Mouse (Mus musculus) hindbrain, embryonic 14.5 days (tissue): Measurements from ENCODE around the gene Sox6. TPM values are rescaled to one million over a fixed set of nuclear protein-coding genes. Genes with fewer than 3 reads are reported as not detected.

ENCODE experiments used
- ATAC-seq: fragments of 200-750 bp; cut with Nextera tagmentation; 2 replicates; pipeline ENCODE4 v1.8.0; 2017; ENCODE audit warnings: moderate number of reproducible peaks, mild to moderate bottlenecking, moderate TSS enrichment, moderate library complexity; ENCODE audit not compliant: low FRiP score
- DNase-seq: peaks from one replicate; pipeline ENCODE4 v3.0.0-alpha.2; 2015; ENCODE audit warnings: low spot score
- H3K27ac ChIP-seq: fragments of 300-500 bp; sonication (generic); 2 replicates; pipeline ENCODE4 v1.5.1; 2014; ENCODE audit warnings: mild to moderate bottlenecking, moderate library complexity
- H3K27me3 ChIP-seq: fragments of 300-500 bp; sonication (generic); 2 replicates; pipeline ENCODE4 v1.6.1; 2014; ENCODE audit warnings: mild to moderate bottlenecking, low read length, mixed read lengths; ENCODE audit not compliant: control insufficient read depth, insufficient read depth
- H3K36me3 ChIP-seq: fragments of 300-500 bp; sonication (generic); replicated peaks from 2 replicates; pipeline ENCODE4 v1.6.1; 2014; ENCODE audit not compliant: control insufficient read depth, insufficient read depth
- H3K4me1 ChIP-seq: fragments of 300-500 bp; sonication (generic); replicated peaks from 2 replicates; pipeline ENCODE4 v1.6.1; 2014; ENCODE audit warnings: antibody characterized with exemption, low read length, mixed read lengths; ENCODE audit not compliant: control insufficient read depth, insufficient read depth
- H3K4me2 ChIP-seq: fragments of 300-500 bp; sonication (generic); replicated peaks from 2 replicates; pipeline ENCODE4 v1.6.1; 2014; ENCODE audit warnings: mild to moderate bottlenecking, moderate library complexity
- H3K4me3 ChIP-seq: fragments of 300-500 bp; sonication (generic); replicated peaks from 2 replicates; pipeline ENCODE4 v1.5.1; 2014; ENCODE audit warnings: mild to moderate bottlenecking, low read length
- H3K9ac ChIP-seq: fragments of 300-500 bp; sonication (generic); 2 replicates; pipeline ENCODE4 v1.6.1; 2014
- H3K9me3 ChIP-seq: fragments of 300-500 bp; sonication (generic); 2 replicates; pipeline ENCODE4 v1.6.1; 2016; ENCODE audit warnings: low read length; ENCODE audit not compliant: control insufficient read depth
- WGBS: fragments of 180-500 bp; shearing (Covaris S2); extraction: QIAGEN DNeasy Blood & Tissue Kit; methylation state at CpG from one replicate; pipeline ENCODE4 v1.1.7; 2014; 5-methylcytosine and 5-hydroxymethylcytosine counted together
- polyA plus RNA-seq: library from polyadenylated mRNA; unstranded; fragments of >200 nt; fragmentation: Nextera tagmentation; extraction: Ambion mirVana; gene quantifications from 2 replicates; pipeline ENCODE4 v1.2.1, GENCODE M21; 2014

Sox6 gene
- polyA plus RNA-seq, 1 experiment from 2014 or later: 32.7 TPM

DNA sequence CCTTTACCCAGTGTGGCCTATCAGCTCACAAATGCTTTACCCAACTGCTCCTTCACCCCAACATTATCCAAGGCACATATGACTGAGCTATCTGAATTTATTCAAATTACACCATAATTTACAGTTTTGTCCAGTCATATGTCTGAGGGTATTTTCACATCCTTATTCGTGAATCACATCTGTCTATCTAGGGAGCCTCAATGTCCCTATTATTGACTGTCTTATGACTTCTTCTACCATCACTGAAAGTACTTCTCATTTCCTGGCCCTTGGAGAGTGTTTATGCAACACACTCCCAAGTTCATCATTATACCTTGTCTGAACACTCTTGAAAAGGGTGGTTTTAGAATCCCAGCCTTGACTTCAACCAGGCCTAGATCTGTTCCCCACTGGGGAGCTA, 128.3 kb downstream of the Sox6 start:
- H3K9me3 ChIP-seq: no peaks in the 10 kb centered on the region
- H3K4me3 ChIP-seq: no peak overlapping the region
- WGBS: 91% methylated on average over 1 of the region's 1 CpGs
- no peak overlapping the region for H3K27ac ChIP-seq
- DNase-seq: no peak
- H3K4me1 ChIP-seq: no peaks in the 10 kb centered on the region
- H3K27me3 ChIP-seq: 0 out of 2 replicates have a peak, but pooled peaks cover 4% of the 10 kb centered on the region
- no peak overlapping the region for H3K4me2 ChIP-seq
- ATAC-seq: no peak
- H3K36me3 ChIP-seq: no peaks in the 10 kb centered on the region
- H3K9ac ChIP-seq: no peak overlapping the region

DNA sequence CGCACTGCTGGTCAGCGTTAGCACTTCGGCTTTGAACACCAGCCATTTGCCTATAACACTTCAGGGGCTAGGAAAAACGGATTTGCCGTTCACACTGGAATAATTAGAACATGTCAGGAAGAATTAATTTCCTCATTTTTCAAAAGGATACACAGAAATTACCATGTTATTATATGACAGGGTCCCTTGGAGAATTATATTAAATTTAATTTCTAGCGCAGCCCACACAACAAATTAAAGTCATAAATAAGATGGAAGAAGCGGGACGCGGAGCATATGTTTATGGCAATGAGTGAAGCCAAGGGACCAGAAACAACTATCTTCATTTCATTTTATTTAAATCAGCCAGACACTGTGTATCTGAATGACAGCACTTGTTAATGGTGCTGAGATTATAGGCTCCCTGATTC, 133.8 kb downstream of the Sox6 start:
- peak; percentile 31; the same call in 1 of the 2 replicates for ATAC-seq

DNA sequence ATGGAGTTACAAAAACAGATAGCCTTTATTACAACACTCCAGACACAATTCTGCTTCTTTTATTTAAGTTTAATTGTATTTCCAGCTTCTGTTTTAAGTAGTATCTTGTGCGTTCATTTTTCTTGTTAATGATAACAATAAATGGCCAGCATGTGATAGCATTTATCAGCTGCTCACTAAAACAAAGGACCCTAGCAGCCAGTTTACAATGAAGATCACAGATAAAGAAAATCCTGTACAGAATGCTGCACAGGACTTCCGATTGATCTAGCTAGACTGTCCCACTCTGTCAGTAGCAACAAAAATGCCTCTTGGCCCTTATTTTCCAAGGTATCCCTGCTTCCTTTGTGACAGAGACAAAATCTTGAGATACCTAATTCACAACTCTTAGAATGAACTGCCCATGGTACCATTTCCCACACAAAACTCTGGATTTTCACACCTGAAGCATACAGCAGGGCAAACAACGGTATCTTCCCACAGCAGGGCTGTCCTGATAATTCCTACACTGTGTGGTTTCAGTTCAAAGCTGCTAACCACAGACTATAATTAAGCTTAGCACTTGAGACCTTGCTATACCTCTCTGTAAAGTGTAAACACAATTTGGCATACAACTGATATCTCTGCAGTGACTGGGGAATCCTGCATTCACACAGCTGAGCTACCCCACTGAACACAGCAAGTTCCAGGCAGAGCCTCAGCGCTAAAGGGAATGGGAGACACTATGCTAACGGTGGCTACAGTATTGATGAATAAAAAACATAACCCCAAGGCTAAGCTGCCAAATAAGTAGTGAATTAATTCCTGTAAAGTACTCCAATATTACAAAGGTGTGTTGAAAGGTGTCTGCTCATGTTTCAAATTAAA, 134.4 kb downstream of the Sox6 start:
- Histone ChIP-seq H3K9ac (no peak overlapping the region), H3K4me1 (peaks cover 11% of the 10 kb centered on the region; the same call in 1 of the 2 replicates), H3K4me2 (peak overlapping the region; percentile 29), H3K9me3 (no peaks in the 10 kb centered on the region), H3K36me3 (no peaks in the 10 kb centered on the region), H3K4me3 (no peak overlapping the region), H3K27ac (peak overlapping the region; percentile 2; the same call in 1 of the 2 replicates), H3K27me3 (0 out of 2 replicates have a peak, but pooled peaks cover 4% of the 10 kb centered on the region)
- 41% methylated on average over 5 of the region's 5 CpGs for WGBS
- no peak; the same call in 1 of the 2 replicates for ATAC-seq
- no peak for DNase-seq

More for the DNA sequence above, 133.8 kb downstream of the Sox6 start:
- H3K27ac ChIP-seq: peak overlapping the region; percentile 2; the same call in 1 of the 2 replicates
- no peak overlapping the region for H3K4me3 ChIP-seq
- no peaks in the 10 kb centered on the region for H3K36me3 ChIP-seq
- H3K27me3 ChIP-seq: 0 out of 2 replicates have a peak, but pooled peaks cover 4% of the 10 kb centered on the region
- peaks cover 11% of the 10 kb centered on the region; the same call in 1 of the 2 replicates for H3K4me1 ChIP-seq
- peak; percentile 64 for DNase-seq
- 38% methylated on average over 9 of the region's 9 CpGs for WGBS
- H3K9me3 ChIP-seq: no peaks in the 10 kb centered on the region
- H3K4me2 ChIP-seq: peak overlapping the region; percentile 29
- no peak overlapping the region for H3K9ac ChIP-seq

DNA sequence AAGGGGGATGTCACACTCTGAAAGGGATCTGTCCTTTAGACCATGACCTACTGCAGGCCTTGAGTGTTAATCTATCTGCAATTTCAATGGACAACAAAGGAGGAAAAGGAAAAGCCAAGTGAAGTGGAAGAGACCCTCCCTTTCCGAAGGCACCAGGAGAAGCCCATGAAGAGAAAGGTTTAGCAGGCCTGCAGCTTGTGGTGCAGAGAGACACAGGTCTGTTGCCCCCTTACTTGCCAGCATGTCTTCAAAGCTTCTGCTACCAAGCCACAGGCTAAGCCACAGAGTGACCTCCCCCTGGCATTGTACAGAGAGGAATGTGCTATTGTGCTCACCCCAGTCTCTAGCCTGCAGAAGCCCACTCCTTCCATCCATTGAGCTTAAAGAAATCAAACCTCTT, 135.2 kb downstream of the Sox6 start:
- ATAC-seq: no peak
- DNase-seq: no peak
- H3K9me3 ChIP-seq: no peaks in the 10 kb centered on the region
- 18% methylated on average over 1 of the region's 1 CpGs for WGBS
- H3K36me3 ChIP-seq: no peaks in the 10 kb centered on the region
- no peak overlapping the region for H3K4me3 ChIP-seq
- peaks cover 11% of the 10 kb centered on the region; the same call in 1 of the 2 replicates for H3K4me1 ChIP-seq
- H3K4me2 ChIP-seq: no peak overlapping the region
- H3K27ac ChIP-seq: no peak overlapping the region
- H3K27me3 ChIP-seq: 0 out of 2 replicates have a peak, but pooled peaks cover 4% of the 10 kb centered on the region
- no peak overlapping the region for H3K9ac ChIP-seq

DNA sequence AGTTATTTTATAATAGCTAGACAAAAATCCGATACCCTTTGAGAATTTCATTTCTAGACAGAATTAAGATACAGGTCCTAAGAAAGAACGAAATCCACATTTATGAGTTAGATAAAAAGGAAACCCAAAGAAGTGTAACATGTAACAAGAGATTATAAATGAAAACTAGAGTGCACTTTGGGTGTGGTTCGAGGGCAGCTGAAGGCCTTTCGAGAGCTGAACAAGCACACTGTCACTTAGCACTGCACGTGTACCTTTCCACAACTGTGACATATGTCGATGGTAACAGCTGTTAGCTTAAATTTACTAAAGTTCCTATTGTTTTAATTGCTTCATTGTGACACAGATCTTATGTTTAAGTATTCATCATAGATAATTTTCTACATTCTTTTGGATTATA, 142.8 kb downstream of the Sox6 start:
- DNase-seq (no peak), ATAC-seq (no peak)
- H3K4me2 ChIP-seq: no peak overlapping the region
- no peaks in the 10 kb centered on the region for H3K27me3 ChIP-seq
- H3K9ac ChIP-seq: no peak overlapping the region
- no peak overlapping the region for H3K4me3 ChIP-seq
- no peak overlapping the region for H3K27ac ChIP-seq
- H3K36me3 ChIP-seq: no peaks in the 10 kb centered on the region
- H3K9me3 ChIP-seq: no peaks in the 10 kb centered on the region
- WGBS: 90% methylated on average over 6 of the region's 6 CpGs
- no peaks in the 10 kb centered on the region for H3K4me1 ChIP-seq

DNA sequence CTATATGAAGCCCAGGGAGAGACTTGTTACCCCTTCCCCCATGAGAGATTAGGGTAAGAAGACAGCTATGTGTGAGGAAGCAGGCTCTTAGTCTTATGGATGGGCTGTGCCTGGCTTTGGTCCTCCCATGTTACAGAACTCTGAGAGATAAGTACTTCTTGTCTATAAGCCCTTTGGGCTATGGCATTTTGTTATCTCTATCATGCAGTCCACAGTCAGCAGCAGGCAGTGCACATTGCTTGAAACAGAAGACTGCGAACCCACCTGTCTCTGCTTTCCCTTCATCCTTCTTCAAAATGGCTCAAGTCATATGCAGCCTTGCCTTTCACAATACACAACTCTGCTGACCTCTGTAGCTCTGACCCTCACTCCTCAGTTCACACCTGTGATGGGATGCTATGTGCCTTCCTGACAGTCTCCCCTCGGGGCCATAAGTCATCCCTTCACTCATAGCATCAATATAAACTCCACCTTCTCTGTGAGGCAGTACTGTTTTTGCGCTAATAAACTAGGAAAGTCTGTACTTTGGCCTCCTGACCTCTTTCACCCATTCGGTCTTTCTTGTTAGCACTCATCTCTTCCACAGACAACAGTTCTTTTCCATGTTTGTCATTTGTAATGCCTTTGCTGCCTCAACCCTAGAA, 143.4 kb downstream of the Sox6 start:
- no peak overlapping the region for H3K9ac ChIP-seq
- H3K9me3 ChIP-seq: no peaks in the 10 kb centered on the region
- no peaks in the 10 kb centered on the region for H3K36me3 ChIP-seq
- DNase-seq (no peak), ATAC-seq (no peak)
- no peak overlapping the region for H3K4me2 ChIP-seq
- no peaks in the 10 kb centered on the region for H3K27me3 ChIP-seq
- H3K27ac ChIP-seq: no peak overlapping the region
- 88% methylated on average over 4 of the region's 4 CpGs for WGBS
- no peaks in the 10 kb centered on the region for H3K4me1 ChIP-seq
- no peak overlapping the region for H3K4me3 ChIP-seq

DNA sequence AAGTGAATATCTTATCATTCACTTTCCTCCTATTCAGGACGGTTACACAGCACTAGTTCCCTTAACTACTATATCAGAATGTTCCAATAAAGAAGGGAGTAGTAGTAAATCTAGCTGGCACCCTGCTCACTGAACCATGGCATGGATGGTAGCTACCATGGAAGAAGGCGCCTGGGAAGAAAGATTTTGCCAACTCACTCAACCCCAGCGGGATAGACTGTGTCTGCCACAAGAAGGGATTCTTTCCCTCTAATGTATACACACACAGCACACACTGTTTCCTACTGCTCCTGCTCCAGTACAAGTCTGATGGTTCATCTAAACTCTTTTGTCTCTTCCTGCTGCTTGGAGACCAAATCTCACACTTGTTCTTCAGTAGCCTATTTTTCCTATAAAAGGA, 147.1 kb downstream of the Sox6 start:
- no peaks in the 10 kb centered on the region for H3K27me3 ChIP-seq
- no peaks in the 10 kb centered on the region for H3K9me3 ChIP-seq
- no peaks in the 10 kb centered on the region for H3K36me3 ChIP-seq
- H3K9ac ChIP-seq: no peak overlapping the region
- H3K27ac ChIP-seq: no peak overlapping the region
- H3K4me3 ChIP-seq: no peak overlapping the region
- 89% methylated on average over 3 of the region's 3 CpGs for WGBS
- DNase-seq (no peak), ATAC-seq (no peak)
- H3K4me1 ChIP-seq: no peaks in the 10 kb centered on the region
- H3K4me2 ChIP-seq: no peak overlapping the region

DNA sequence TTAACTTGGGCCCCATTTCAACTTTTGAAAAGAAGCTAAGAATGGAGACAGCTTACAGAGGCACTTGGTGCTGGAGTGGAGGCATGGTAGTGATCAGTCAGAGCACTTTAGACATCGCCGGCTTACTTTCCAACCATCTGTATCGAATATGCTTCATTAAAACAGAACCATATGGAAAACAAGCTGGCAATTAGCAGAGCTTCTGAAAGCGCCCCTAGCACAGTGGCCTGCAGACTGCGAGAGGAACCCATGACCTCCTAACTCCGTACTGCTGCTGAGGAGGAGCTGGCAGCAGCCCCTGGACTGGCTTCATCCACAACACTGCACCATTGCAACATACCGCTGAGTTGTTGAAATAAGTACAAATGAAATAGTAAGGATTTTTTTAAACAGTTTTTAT, 148.7 kb downstream of the Sox6 start:
- Histone ChIP-seq H3K36me3 (no peaks in the 10 kb centered on the region), H3K9me3 (no peaks in the 10 kb centered on the region)
- ATAC-seq: no peak

DNA sequence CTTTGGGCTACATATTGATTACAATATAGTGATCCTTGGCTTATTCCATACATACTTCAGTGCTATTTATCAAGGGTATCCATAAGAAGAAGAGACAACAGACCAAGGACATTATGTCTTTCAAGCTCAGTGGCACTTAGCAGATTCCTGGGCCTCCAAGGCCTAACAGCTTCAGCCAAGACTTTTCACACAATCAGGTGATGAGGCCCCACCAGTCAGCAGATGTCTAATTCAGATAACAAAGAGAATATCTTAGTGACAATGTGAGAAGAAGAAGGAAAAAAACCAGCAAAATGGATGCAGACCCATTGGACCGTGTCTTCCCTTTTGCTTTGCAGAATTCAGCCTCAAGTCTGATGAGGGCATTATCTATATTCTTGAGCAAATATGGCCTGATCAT, 150.0 kb downstream of the Sox6 start:
- ATAC-seq (no peak), DNase-seq (no peak)
- H3K4me2 ChIP-seq: no peak overlapping the region
- no peak overlapping the region for H3K9ac ChIP-seq
- WGBS: 92% methylated on average over 1 of the region's 1 CpGs
- H3K9me3 ChIP-seq: no peaks in the 10 kb centered on the region
- H3K4me3 ChIP-seq: no peak overlapping the region
- H3K27ac ChIP-seq: no peak overlapping the region
- no peaks in the 10 kb centered on the region for H3K27me3 ChIP-seq
- no peaks in the 10 kb centered on the region for H3K36me3 ChIP-seq
- no peaks in the 10 kb centered on the region for H3K4me1 ChIP-seq

More for the DNA sequence above, 148.7 kb downstream of the Sox6 start:
- DNase-seq: no peak
- no peak overlapping the region for H3K9ac ChIP-seq
- no peak overlapping the region for H3K4me3 ChIP-seq
- H3K27ac ChIP-seq: no peak overlapping the region
- H3K4me2 ChIP-seq: no peak overlapping the region
- H3K27me3 ChIP-seq: no peaks in the 10 kb centered on the region
- 79% methylated on average over 7 of the region's 7 CpGs for WGBS
- no peaks in the 10 kb centered on the region for H3K4me1 ChIP-seq
